Mouse (Mus musculus): Measurements from ENCODE around the gene Gpr18. TPM values are rescaled to one million over a fixed set of nuclear protein-coding genes. Genes with fewer than 3 reads are reported as not detected.

Gene Gpr18
- polyA plus RNA-seq, 1 experiment from 2014 or later: 0.24 TPM

GRCm38 (mm10) chr14:121931594-121931993 lies 16.0 kb upstream of the Gpr18 start:
- Histone ChIP-seq H3K27me3 (no peaks in the 10 kb centered on the region), H3K4me1 (replicated peaks) (peaks cover 10% of the 10 kb centered on the region), H3K27ac (peak overlapping the region; percentile 4; the same call in 1 of the 2 replicates), H3K4me3 (replicated peaks) (no peak overlapping the region), H3K36me3 (peaks cover 25% of the 10 kb centered on the region), H3K9ac (replicated peaks) (no peak overlapping the region), H3K4me2 (replicated peaks) (no peak overlapping the region), H3K9me3 (0 out of 2 replicates have a peak, but pooled peaks cover 5% of the 10 kb centered on the region)
- WGBS: 91% methylated on average over 3 of the region's 3 CpGs
- peak; percentile 59; the same call in 1 of the 2 replicates for ATAC-seq

- Histone ChIP-seq H3K9ac (replicated peaks) (no peak overlapping the region), H3K4me1 (replicated peaks) (peaks cover 10% of the 10 kb centered on the region), H3K9me3 (0 out of 2 replicates have a peak, but pooled peaks cover 1% of the 10 kb centered on the region), H3K4me2 (replicated peaks) (no peak overlapping the region), H3K27ac (no peak overlapping the region), H3K27me3 (no peaks in the 10 kb centered on the region), H3K36me3 (peaks cover 21% of the 10 kb centered on the region), H3K4me3 (replicated peaks) (no peak overlapping the region)
- WGBS: 85% methylated on average over 7 of the region's 7 CpGs
- ATAC-seq: no peak
These were observed 15.3 kb upstream of the Gpr18 start for GRCm38 (mm10) chr14:121930731-121931383.

- H3K4me1 ChIP-seq (replicated peaks): peaks cover 10% of the 10 kb centered on the region
- 90% methylated on average over 12 of the region's 12 CpGs for WGBS
- no peak overlapping the region for H3K4me2 ChIP-seq (replicated peaks)
- peaks cover 9% of the 10 kb centered on the region for H3K36me3 ChIP-seq
- H3K4me3 ChIP-seq (replicated peaks): no peak overlapping the region
- no peaks in the 10 kb centered on the region for H3K9me3 ChIP-seq
- no peaks in the 10 kb centered on the region for H3K27me3 ChIP-seq
- H3K9ac ChIP-seq (replicated peaks): no peak overlapping the region
- no peak overlapping the region for H3K27ac ChIP-seq
- ATAC-seq: no peak
These were observed 13.8 kb upstream of the Gpr18 start for GRCm38 (mm10) chr14:121929243-121929951.

- Histone ChIP-seq H3K36me3 (0 out of 2 replicates have a peak, but pooled peaks cover 2% of the 10 kb centered on the region), H3K27ac (no peak overlapping the region), H3K4me3 (replicated peaks) (no peak overlapping the region), H3K9me3 (no peaks in the 10 kb centered on the region), H3K4me1 (replicated peaks) (peaks cover 10% of the 10 kb centered on the region), H3K9ac (replicated peaks) (no peak overlapping the region), H3K27me3 (no peaks in the 10 kb centered on the region), H3K4me2 (replicated peaks) (no peak overlapping the region)
- 69% methylated on average over 8 of the region's 8 CpGs for WGBS
- no peak for ATAC-seq
These were observed 13.0 kb upstream of the Gpr18 start for GRCm38 (mm10) chr14:121928375-121929137.

- no peaks in the 10 kb centered on the region for H3K27me3 ChIP-seq
- H3K9me3 ChIP-seq: no peaks in the 10 kb centered on the region
- no peak for ATAC-seq
- WGBS: 95% methylated on average over 8 of the region's 8 CpGs
- no peaks in the 10 kb centered on the region for H3K36me3 ChIP-seq
- H3K4me3 ChIP-seq (replicated peaks): no peak overlapping the region
- H3K9ac ChIP-seq (replicated peaks): no peak overlapping the region
- no peak overlapping the region for H3K27ac ChIP-seq
- H3K4me1 ChIP-seq (replicated peaks): peaks cover 10% of the 10 kb centered on the region
- no peak overlapping the region for H3K4me2 ChIP-seq (replicated peaks)
These were observed 11.9 kb upstream of the Gpr18 start for GRCm38 (mm10) chr14:121927451-121927850.

- ATAC-seq: no peak
- no peak overlapping the region for H3K4me3 ChIP-seq (replicated peaks)
- 89% methylated on average over 6 of the region's 6 CpGs for WGBS
- peaks cover 6% of the 10 kb centered on the region for H3K4me1 ChIP-seq (replicated peaks)
- H3K36me3 ChIP-seq: no peaks in the 10 kb centered on the region
- no peaks in the 10 kb centered on the region for H3K9me3 ChIP-seq
- no peak overlapping the region for H3K9ac ChIP-seq (replicated peaks)
- no peak overlapping the region for H3K4me2 ChIP-seq (replicated peaks)
- H3K27me3 ChIP-seq: no peaks in the 10 kb centered on the region
- H3K27ac ChIP-seq: no peak overlapping the region
These were observed 11.3 kb upstream of the Gpr18 start for GRCm38 (mm10) chr14:121926901-121927300.

- Histone ChIP-seq H3K4me2 (replicated peaks) (no peak overlapping the region), H3K36me3 (no peaks in the 10 kb centered on the region), H3K9me3 (no peaks in the 10 kb centered on the region), H3K9ac (replicated peaks) (no peak overlapping the region), H3K27ac (no peak overlapping the region), H3K27me3 (no peaks in the 10 kb centered on the region), H3K4me1 (replicated peaks) (0 out of 2 replicates have a peak, but pooled peaks cover 3% of the 10 kb centered on the region), H3K4me3 (replicated peaks) (no peak overlapping the region)
- ATAC-seq: no peak
- 82% methylated on average over 6 of the region's 6 CpGs for WGBS
These were observed 9.3 kb upstream of the Gpr18 start for GRCm38 (mm10) chr14:121924876-121925275.

- H3K4me3 ChIP-seq (replicated peaks): no peak overlapping the region
- H3K27me3 ChIP-seq: no peaks in the 10 kb centered on the region
- H3K36me3 ChIP-seq: no peaks in the 10 kb centered on the region
- H3K4me1 ChIP-seq (replicated peaks): 0 out of 2 replicates have a peak, but pooled peaks cover 3% of the 10 kb centered on the region
- H3K9me3 ChIP-seq: no peaks in the 10 kb centered on the region
- no peak overlapping the region for H3K4me2 ChIP-seq (replicated peaks)
- no peak for ATAC-seq
- H3K9ac ChIP-seq (replicated peaks): no peak overlapping the region
- WGBS: 92% methylated on average over 4 of the region's 4 CpGs
- no peak overlapping the region for H3K27ac ChIP-seq
These were observed 7.2 kb upstream of the Gpr18 start for GRCm38 (mm10) chr14:121922731-121923130.

GRCm38 (mm10) chr14:121922016-121922415 lies 6.4 kb upstream of the Gpr18 start:
- WGBS: 94% methylated on average over 4 of the region's 4 CpGs
- ATAC-seq: no peak
- no peaks in the 10 kb centered on the region for H3K9me3 ChIP-seq

GRCm38 (mm10) chr14:121920511-121921124 lies 5.0 kb upstream of the Gpr18 start:
- H3K4me1 ChIP-seq (replicated peaks): 0 out of 2 replicates have a peak, but pooled peaks cover 3% of the 10 kb centered on the region
- H3K27ac ChIP-seq: no peak overlapping the region
- no peak overlapping the region for H3K9ac ChIP-seq (replicated peaks)
- H3K36me3 ChIP-seq: peaks cover 20% of the 10 kb centered on the region
- peak; percentile 21 for ATAC-seq
- H3K4me2 ChIP-seq (replicated peaks): no peak overlapping the region
- H3K9me3 ChIP-seq: no peaks in the 10 kb centered on the region
- H3K4me3 ChIP-seq (replicated peaks): no peak overlapping the region
- 80% methylated on average over 12 of the region's 12 CpGs for WGBS
- H3K27me3 ChIP-seq: no peaks in the 10 kb centered on the region

More at GRCm38 (mm10) chr14:121922016-121922415, 6.4 kb upstream of the Gpr18 start:
- no peaks in the 10 kb centered on the region for H3K27me3 ChIP-seq
- no peak overlapping the region for H3K9ac ChIP-seq (replicated peaks)
- H3K27ac ChIP-seq: no peak overlapping the region
- H3K36me3 ChIP-seq: peaks cover 6% of the 10 kb centered on the region
- H3K4me2 ChIP-seq (replicated peaks): no peak overlapping the region
- H3K4me3 ChIP-seq (replicated peaks): no peak overlapping the region
- 0 out of 2 replicates have a peak, but pooled peaks cover 3% of the 10 kb centered on the region for H3K4me1 ChIP-seq (replicated peaks)

- H3K4me3 ChIP-seq (replicated peaks): no peak overlapping the region
- 41% methylated on average over 3 of the region's 3 CpGs for WGBS
- H3K9me3 ChIP-seq: no peaks in the 10 kb centered on the region
- no peak for ATAC-seq
- H3K36me3 ChIP-seq: peaks cover 22% of the 10 kb centered on the region
- H3K9ac ChIP-seq (replicated peaks): no peak overlapping the region
- H3K27me3 ChIP-seq: no peaks in the 10 kb centered on the region
- 0 out of 2 replicates have a peak, but pooled peaks cover 3% of the 10 kb centered on the region for H3K4me1 ChIP-seq (replicated peaks)
- no peak overlapping the region for H3K27ac ChIP-seq
- no peak overlapping the region for H3K4me2 ChIP-seq (replicated peaks)
These were observed 4.2 kb upstream of the Gpr18 start for GRCm38 (mm10) chr14:121919752-121920151.
